Mouse (Mus musculus) heart, embryonic 16.5 days (tissue): Measurements from ENCODE around the gene Olfr1058. TPM values are rescaled to one million over a fixed set of nuclear protein-coding genes. Genes with fewer than 3 reads are reported as not detected.
"Not testable (repeated sequence)": the region's sequence is repeated elsewhere in the genome, so short reads cannot be mapped to it uniquely, and the experiment has no call there.

Source experiments
- ATAC-seq: fragments of 200-750 bp; cut with Nextera tagmentation; replicated peaks from 2 replicates; pipeline ENCODE4 v1.8.0; 2017; ENCODE audit warnings: moderate number of reproducible peaks; ENCODE audit not compliant: insufficient read depth, low FRiP score; ENCODE audit errors: extremely low read depth
- H3K27ac ChIP-seq: fragments of 300-500 bp; sonication (generic); 2 replicates; pipeline ENCODE4 v1.5.1; 2014; ENCODE audit warnings: mild to moderate bottlenecking, low read length, control low read depth, moderate library complexity
- H3K27me3 ChIP-seq: fragments of 300-500 bp; sonication (generic); 2 replicates; pipeline ENCODE4 v1.6.1; 2014; ENCODE audit warnings: low read length, mixed read lengths; ENCODE audit not compliant: control insufficient read depth, insufficient read depth
- H3K36me3 ChIP-seq: fragments of 300-500 bp; sonication (generic); 2 replicates; pipeline ENCODE4 v1.6.1; 2014; ENCODE audit not compliant: control insufficient read depth, insufficient read depth
- H3K4me1 ChIP-seq: fragments of 300-500 bp; sonication (generic); 2 replicates; pipeline ENCODE4 v1.6.1; 2014; ENCODE audit warnings: low read length, mixed read lengths; ENCODE audit not compliant: control insufficient read depth, insufficient read depth
- H3K4me2 ChIP-seq: fragments of 300-500 bp; sonication (generic); 2 replicates; pipeline ENCODE4 v1.6.1; 2014; ENCODE audit warnings: low read depth, mild to moderate bottlenecking, control low read depth, low read length
- H3K4me3 ChIP-seq: fragments of 300-500 bp; sonication (generic); 2 replicates; pipeline ENCODE4 v1.5.1; 2014; ENCODE audit warnings: mild to moderate bottlenecking, control low read depth, low read length
- H3K9ac ChIP-seq: fragments of 300-500 bp; sonication (generic); 2 replicates; pipeline ENCODE4 v1.6.1; 2014; ENCODE audit warnings: low read length, control low read depth
- H3K9me3 ChIP-seq: fragments of 300-500 bp; sonication (generic); replicated peaks from 2 replicates; pipeline ENCODE4 v1.6.1; 2016; ENCODE audit warnings: low read length; ENCODE audit not compliant: control insufficient read depth
- WGBS: fragments of 180-500 bp; shearing (Covaris S2); extraction: QIAGEN DNeasy Blood & Tissue Kit; methylation state at CpG from one replicate; pipeline ENCODE4 v1.1.7; 2014; 5-methylcytosine and 5-hydroxymethylcytosine counted together
- polyA plus RNA-seq: library from polyadenylated mRNA; unstranded; fragments of >200 nt; fragmentation: Nextera tagmentation; extraction: Ambion mirVana; gene quantifications from 2 replicates; pipeline ENCODE4 v1.2.1, GENCODE M21; 2015

Gene Olfr1058
- polyA plus RNA-seq, result not detected in 2 replicates

DNA sequence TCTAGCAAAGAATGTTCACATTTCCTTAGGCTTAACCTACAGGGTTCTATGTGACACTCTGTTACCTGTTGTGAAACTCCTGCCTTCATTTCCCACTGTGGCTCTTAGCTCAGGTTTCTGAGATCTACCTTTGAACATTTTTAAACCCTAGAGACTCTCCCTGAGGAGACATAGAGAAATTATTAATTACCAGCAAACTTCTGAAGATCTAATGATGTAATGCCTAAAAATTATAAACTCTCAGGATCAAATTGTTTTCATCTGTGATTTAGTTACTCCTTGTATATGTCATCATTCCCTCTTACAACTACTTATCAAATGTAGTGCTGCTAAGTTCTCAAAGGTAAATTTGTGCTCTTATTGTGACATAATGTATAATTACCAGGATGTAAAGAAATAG is at the start of gene Olfr1058:
TSS of gene Olfr1058 (minus strand) at position 101 of the 400 bp plus-strand sequence.
- H3K4me1 ChIP-seq, ATAC-seq, H3K27ac ChIP-seq, H3K4me3 ChIP-seq, H3K9me3 ChIP-seq, H3K36me3 ChIP-seq, H3K9ac ChIP-seq, H3K27me3 ChIP-seq, H3K4me2 ChIP-seq: not testable (repeated sequence)

GRCm38 (mm10) chr2:86428511-86428910 is 40.1 kb upstream of the Olfr1058 start:
- not testable (repeated sequence) for H3K4me1 ChIP-seq
- 80% methylated on average over 8 of the region's 8 CpGs for WGBS

DNA sequence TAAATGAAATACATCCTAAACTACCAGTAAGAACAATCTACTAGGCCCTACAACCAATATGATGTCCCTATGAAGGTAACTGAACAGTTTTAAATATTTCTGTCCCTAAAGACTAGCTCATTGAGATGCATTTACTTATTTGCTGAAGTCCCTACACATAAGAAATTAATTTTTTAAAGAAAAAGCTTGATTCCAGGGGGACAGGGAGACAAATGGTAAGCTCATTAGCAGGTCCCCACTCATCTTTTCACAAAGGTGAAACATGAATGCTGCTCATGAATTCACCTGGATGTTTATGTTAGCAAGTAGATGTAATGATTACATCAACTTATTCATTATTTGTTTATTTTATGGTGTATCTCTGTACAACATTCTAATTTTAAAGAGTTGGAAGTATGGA is 38.3 kb upstream of the Olfr1058 start, which contains the start of gene Olfr1062:
TSS of gene Olfr1062 (minus strand) at position 101 of the 400 bp plus-strand sequence.
- not testable (repeated sequence) for H3K9ac ChIP-seq, H3K4me3 ChIP-seq, H3K27me3 ChIP-seq, H3K36me3 ChIP-seq, H3K27ac ChIP-seq, ATAC-seq, H3K9me3 ChIP-seq, H3K4me1 ChIP-seq, H3K4me2 ChIP-seq

More at GRCm38 (mm10) chr2:86428511-86428910, 40.1 kb upstream of the Olfr1058 start:
- not testable (repeated sequence) for H3K36me3 ChIP-seq, H3K27ac ChIP-seq, H3K9ac ChIP-seq, H3K27me3 ChIP-seq, H3K9me3 ChIP-seq, ATAC-seq, H3K4me2 ChIP-seq, H3K4me3 ChIP-seq

DNA sequence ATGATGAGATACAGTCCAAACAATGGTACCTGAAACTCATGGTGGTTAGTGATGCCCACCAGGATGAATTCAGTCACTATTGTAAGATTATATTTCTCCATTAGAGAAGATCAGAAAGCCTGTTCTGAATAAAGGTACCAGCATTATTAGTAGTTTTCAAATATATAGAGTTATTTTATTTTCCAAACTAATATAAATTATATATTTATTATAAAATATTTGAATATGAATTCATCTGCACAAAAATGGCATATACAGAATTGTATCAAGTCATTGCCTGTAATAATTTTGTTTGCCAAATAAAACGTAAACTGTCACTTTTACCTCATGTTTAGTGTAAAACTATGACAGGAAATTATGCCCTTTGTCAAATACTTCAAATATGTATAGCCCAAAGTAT is 25.6 kb upstream of the Olfr1058 start, which contains the start of gene Olfr1061:
TSS of gene Olfr1061 (minus strand) at position 101 of the 400 bp plus-strand sequence.
- 72% methylated on average over 1 of the region's 1 CpGs for WGBS
- Histone ChIP-seq H3K4me3 (no peak within 1 kb of the TSS), H3K27ac (no peak within 1 kb of the TSS), H3K4me1 (no peaks in the 10 kb centered on the region), H3K9ac (no peak within 1 kb of the TSS), H3K4me2 (no peak within 1 kb of the TSS), H3K36me3 (no peaks in the 10 kb centered on the region), H3K27me3 (no peaks in the 10 kb centered on the region), H3K9me3 (no peaks in the 10 kb centered on the region)
- no peak for ATAC-seq

DNA sequence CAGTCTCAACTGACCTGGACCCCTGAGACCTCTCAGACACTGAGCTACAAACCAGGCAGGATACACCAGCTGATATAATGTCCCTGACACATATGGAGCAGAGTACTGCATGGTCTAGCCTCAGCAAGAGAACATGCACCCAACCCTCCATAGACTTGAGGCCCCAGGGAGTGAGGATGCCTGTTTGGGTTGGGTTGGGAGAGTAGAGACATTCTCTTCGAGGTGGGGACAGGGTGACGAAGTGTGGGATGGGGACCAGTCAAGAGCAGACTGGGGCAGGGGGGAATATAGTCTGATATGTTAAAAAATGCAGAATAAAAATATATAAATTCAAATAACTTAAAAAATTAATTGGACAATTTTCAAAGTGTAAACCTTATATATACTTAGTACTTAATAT is 6.8 kb upstream of the Olfr1058 start:
- 81% methylated on average over 2 of the region's 2 CpGs for WGBS
- Histone ChIP-seq H3K9me3 (no peaks in the 10 kb centered on the region), H3K4me3 (no peak overlapping the region), H3K27ac (no peak overlapping the region), H3K36me3 (no peaks in the 10 kb centered on the region), H3K9ac (no peak overlapping the region), H3K4me2 (no peak overlapping the region), H3K4me1 (no peaks in the 10 kb centered on the region), H3K27me3 (no peaks in the 10 kb centered on the region)
- ATAC-seq, result no peak

DNA sequence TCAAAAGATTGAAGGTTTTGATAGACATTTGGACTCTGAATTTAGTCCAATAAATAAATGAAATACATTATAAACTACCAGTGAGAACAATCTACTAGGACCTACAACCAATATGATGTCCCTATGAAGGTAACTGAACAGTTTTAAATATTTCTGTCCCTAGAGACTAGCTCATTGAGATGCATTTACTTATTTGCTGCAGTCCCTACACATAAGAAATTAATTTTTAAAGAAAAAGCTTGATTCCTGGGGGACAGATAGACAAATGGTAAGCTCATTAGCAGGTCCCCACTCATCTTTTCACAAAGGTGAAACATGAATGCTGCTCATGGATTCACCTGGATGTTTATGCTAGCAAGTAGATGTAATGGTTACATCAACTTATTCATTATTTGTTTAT is 10.1 kb downstream of the Olfr1058 start, which contains the start of gene Olfr1057:
TSS of gene Olfr1057 (minus strand) at position 101 of the 400 bp plus-strand sequence.
- Histone ChIP-seq H3K9me3 (no peaks in the 10 kb centered on the region), H3K27me3 (no peaks in the 10 kb centered on the region), H3K4me3 (no peak within 1 kb of the TSS), H3K36me3 (no peaks in the 10 kb centered on the region), H3K4me1 (no peaks in the 10 kb centered on the region), H3K27ac (no peak within 1 kb of the TSS), H3K9ac (no peak within 1 kb of the TSS), H3K4me2 (no peak within 1 kb of the TSS)
- ATAC-seq, result no peak

- H3K9me3 ChIP-seq, H3K4me1 ChIP-seq, H3K27ac ChIP-seq, H3K27me3 ChIP-seq, H3K4me2 ChIP-seq, H3K9ac ChIP-seq, ATAC-seq, H3K4me3 ChIP-seq, H3K36me3 ChIP-seq: not testable (repeated sequence)
- no CpG with 5 or more reads among the region's 6 CpGs for WGBS
These were observed 22.0 kb downstream of the Olfr1058 start for GRCm38 (mm10) chr2:86366342-86366741.

- Histone ChIP-seq H3K9ac (no peak within 1 kb of the TSS), H3K36me3 (no peaks in the 10 kb centered on the region), H3K4me3 (no peak within 1 kb of the TSS), H3K27ac (no peak within 1 kb of the TSS), H3K27me3 (no peaks in the 10 kb centered on the region), H3K4me1 (no peaks in the 10 kb centered on the region), H3K9me3 (no peaks in the 10 kb centered on the region), H3K4me2 (no peak within 1 kb of the TSS)
- ATAC-seq, result no peak
These were observed 26.0 kb downstream of the Olfr1058 start, which contains the start of gene Olfr1056 for GRCm38 (mm10) chr2:86362369-86362768. Gene Olfr1056 (minus strand): TSS chr2:86362469.

DNA sequence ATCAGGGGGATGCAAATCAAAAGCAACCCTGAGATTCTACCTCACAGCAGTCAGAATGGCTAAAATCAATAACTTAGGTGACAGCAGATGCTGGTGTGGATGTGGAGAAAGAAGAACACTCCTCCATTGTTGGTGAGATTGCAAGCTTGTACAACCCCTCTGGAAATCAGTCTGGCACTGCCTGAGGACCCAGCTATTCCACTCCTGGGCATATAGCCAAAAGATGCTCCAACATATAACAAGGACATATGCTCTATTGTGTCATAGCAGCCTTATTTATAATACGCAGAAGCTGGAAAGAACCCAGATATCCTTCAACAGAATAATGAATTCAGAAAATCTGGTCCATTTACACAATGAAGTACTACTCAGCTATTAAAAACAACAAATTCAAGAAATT is 36.6 kb downstream of the Olfr1058 start:
- not testable (repeated sequence) for ATAC-seq, H3K4me1 ChIP-seq, H3K9me3 ChIP-seq, H3K36me3 ChIP-seq, H3K4me3 ChIP-seq, H3K4me2 ChIP-seq, H3K9ac ChIP-seq, H3K27me3 ChIP-seq, H3K27ac ChIP-seq
- WGBS, result 82% methylated on average over 1 of the region's 1 CpGs
